Mouse (Mus musculus) liver, embryonic 11.5 days (tissue): ENCODE data around the gene Kdm1b. TPM values are rescaled to one million over a fixed set of nuclear protein-coding genes. Genes with fewer than 3 reads are reported as not detected.

Source experiments
- ATAC-seq: fragments of 200-750 bp; cut with Nextera tagmentation; replicated peaks from 2 replicates; pipeline ENCODE4 v1.8.0; 2017; ENCODE audit warnings: moderate number of reproducible peaks, mild to moderate bottlenecking, moderate TSS enrichment, moderate library complexity; ENCODE audit not compliant: low FRiP score
- DNase-seq: peaks from one replicate; pipeline ENCODE4 v3.0.0-alpha.2; 2017; ENCODE audit warnings: low spot score
- H3K27ac ChIP-seq: fragments of 300-500 bp; sonication (generic); 2 replicates; pipeline ENCODE4 v1.5.1; 2014; ENCODE audit warnings: mild to moderate bottlenecking, low read depth, low read length, control low read depth
- H3K27me3 ChIP-seq: fragments of 300-500 bp; sonication (generic); replicated peaks from 2 replicates; pipeline ENCODE4 v1.6.1; 2014; ENCODE audit warnings: low read length, mixed read lengths; ENCODE audit not compliant: control insufficient read depth, insufficient read depth
- H3K36me3 ChIP-seq: fragments of 300-500 bp; sonication (generic); 2 replicates; pipeline ENCODE4 v1.6.1; 2014; ENCODE audit warnings: mild to moderate bottlenecking, low read length, moderate library complexity, mixed read lengths; ENCODE audit not compliant: control insufficient read depth, insufficient read depth
- H3K4me1 ChIP-seq: fragments of 300-500 bp; sonication (generic); replicated peaks from 2 replicates; pipeline ENCODE4 v1.6.1; 2014; ENCODE audit warnings: low read length, mixed read lengths; ENCODE audit not compliant: control insufficient read depth, insufficient read depth
- H3K4me2 ChIP-seq: fragments of 300-500 bp; sonication (generic); 2 replicates; pipeline ENCODE4 v1.6.1; 2014; ENCODE audit warnings: mild to moderate bottlenecking, control low read depth, moderate library complexity
- H3K4me3 ChIP-seq: fragments of 300-500 bp; sonication (generic); 2 replicates; pipeline ENCODE4 v1.5.1; 2014; ENCODE audit warnings: low read depth, low read length, control low read depth
- H3K9ac ChIP-seq: fragments of 300-500 bp; sonication (generic); 2 replicates; pipeline ENCODE4 v1.6.1; 2014; ENCODE audit warnings: low read depth, low read length, control low read depth
- H3K9me3 ChIP-seq: fragments of 300-500 bp; sonication (generic); 2 replicates; pipeline ENCODE4 v1.6.1; 2016; ENCODE audit warnings: low read length, inconsistent platforms, mixed read lengths; ENCODE audit not compliant: control insufficient read depth
- WGBS: fragments of 180-500 bp; shearing (Covaris S2); extraction: QIAGEN DNeasy Blood & Tissue Kit; methylation state at CpG from one replicate; pipeline ENCODE4 v1.1.7; 2014; 5-methylcytosine and 5-hydroxymethylcytosine counted together
- polyA plus RNA-seq: library from polyadenylated mRNA; unstranded; fragments of >200 nt; fragmentation: Nextera tagmentation; extraction: Ambion mirVana; gene quantifications from 2 replicates; pipeline ENCODE4 v1.2.1, GENCODE M21; 2014

Gene Kdm1b
- polyA plus RNA-seq, 1 experiment from 2014 or later, result 9.2 TPM

GRCm38 (mm10) chr13:47105711-47106579 lies 62.6 kb downstream of the Kdm1b start, which contains the start of gene Dek:
TSS of gene Dek (minus strand) at chr13:47106201.
- ATAC-seq, result peak; percentile 82
- Histone ChIP-seq H3K9me3 (no peaks in the 10 kb centered on the region), H3K4me2 (peak within 1 kb of the TSS; percentile 88), H3K4me1 (peaks cover 38% of the 10 kb centered on the region), H3K9ac (peak within 1 kb of the TSS; percentile 98), H3K27me3 (no peaks in the 10 kb centered on the region), H3K36me3 (peaks cover 9% of the 10 kb centered on the region), H3K4me3 (peak within 1 kb of the TSS; percentile 89), H3K27ac (peak within 1 kb of the TSS; percentile 100)
- DNase-seq, result peak; percentile 93
- under 1% methylated on average over 125 of the region's 129 CpGs for WGBS

- peak overlapping the region; percentile 71 for H3K4me2 ChIP-seq
- H3K36me3 ChIP-seq, result peaks cover 6% of the 10 kb centered on the region
- no peaks in the 10 kb centered on the region for H3K27me3 ChIP-seq
- H3K9me3 ChIP-seq, result no peaks in the 10 kb centered on the region
- peak overlapping the region; percentile 98 for H3K9ac ChIP-seq
- WGBS, result under 1% methylated on average over 20 of the region's 20 CpGs
- H3K4me1 ChIP-seq, result peaks cover 44% of the 10 kb centered on the region
- peak overlapping the region; percentile 100 for H3K27ac ChIP-seq
- H3K4me3 ChIP-seq, result peak overlapping the region; percentile 89
- ATAC-seq, result no peak
- DNase-seq, result no peak
Measured at GRCm38 (mm10) chr13:47106580-47106888, 63.2 kb downstream of the Kdm1b start.

- ATAC-seq (peak; percentile 80), DNase-seq (no peak)
- H3K4me3 ChIP-seq, result no peak overlapping the region
- no peaks in the 10 kb centered on the region for H3K9me3 ChIP-seq
- H3K27me3 ChIP-seq, result no peaks in the 10 kb centered on the region
- no peaks in the 10 kb centered on the region for H3K36me3 ChIP-seq
- H3K27ac ChIP-seq, result peak overlapping the region; percentile 70
- H3K4me2 ChIP-seq, result peak overlapping the region; percentile 47
- peak overlapping the region; percentile 45; the same call in 1 of the 2 replicates for H3K9ac ChIP-seq
- 47% methylated on average over 2 of the region's 2 CpGs for WGBS
- peaks cover 43% of the 10 kb centered on the region for H3K4me1 ChIP-seq
Measured at GRCm38 (mm10) chr13:47109239-47109638, 65.9 kb downstream of the Kdm1b start.

GRCm38 (mm10) chr13:47111185-47111584 lies 67.9 kb downstream of the Kdm1b start:
- WGBS, result 63% methylated on average over 3 of the region's 3 CpGs
- peak overlapping the region; percentile 76 for H3K27ac ChIP-seq
- ATAC-seq (peak; percentile 66), DNase-seq (no peak)
- no peak overlapping the region for H3K4me3 ChIP-seq
- peak overlapping the region; percentile 31; the same call in 1 of the 2 replicates for H3K4me2 ChIP-seq
- H3K9me3 ChIP-seq, result no peaks in the 10 kb centered on the region
- no peak overlapping the region for H3K9ac ChIP-seq
- H3K4me1 ChIP-seq, result peaks cover 42% of the 10 kb centered on the region
- H3K27me3 ChIP-seq, result no peaks in the 10 kb centered on the region
- H3K36me3 ChIP-seq, result no peaks in the 10 kb centered on the region

- peak overlapping the region; percentile 76 for H3K27ac ChIP-seq
- H3K36me3 ChIP-seq, result no peaks in the 10 kb centered on the region
- H3K27me3 ChIP-seq, result no peaks in the 10 kb centered on the region
- DNase-seq (no peak), ATAC-seq (no peak; the same call in 1 of the 2 replicates)
- H3K9me3 ChIP-seq, result no peaks in the 10 kb centered on the region
- 78% methylated on average over 3 of the region's 3 CpGs for WGBS
- no peak overlapping the region for H3K9ac ChIP-seq
- no peak overlapping the region for H3K4me3 ChIP-seq
- H3K4me1 ChIP-seq, result peaks cover 40% of the 10 kb centered on the region
- peak overlapping the region; percentile 31; the same call in 1 of the 2 replicates for H3K4me2 ChIP-seq
Measured at GRCm38 (mm10) chr13:47112056-47112455, 68.8 kb downstream of the Kdm1b start.

- DNase-seq (no peak), ATAC-seq (peak; percentile 83)
- Histone ChIP-seq H3K27ac (peak overlapping the region; percentile 76; the same call in 1 of the 2 replicates), H3K4me1 (peaks cover 34% of the 10 kb centered on the region), H3K36me3 (no peaks in the 10 kb centered on the region), H3K27me3 (no peaks in the 10 kb centered on the region), H3K9me3 (no peaks in the 10 kb centered on the region), H3K4me3 (no peak overlapping the region), H3K4me2 (peak overlapping the region; percentile 29; the same call in 1 of the 2 replicates), H3K9ac (no peak overlapping the region)
- 32% methylated on average over 3 of the region's 3 CpGs for WGBS
Measured at GRCm38 (mm10) chr13:47112924-47113323, 69.6 kb downstream of the Kdm1b start.

- H3K27me3 ChIP-seq, result peaks cover 7% of the 10 kb centered on the region; the same call in 1 of the 2 replicates
- peaks cover 17% of the 10 kb centered on the region for H3K4me1 ChIP-seq
- H3K36me3 ChIP-seq, result no peaks in the 10 kb centered on the region
- no peak overlapping the region for H3K4me3 ChIP-seq
- H3K27ac ChIP-seq, result no peak overlapping the region
- H3K9me3 ChIP-seq, result no peaks in the 10 kb centered on the region
- WGBS, result 71% methylated on average over 3 of the region's 3 CpGs
- no peak overlapping the region for H3K9ac ChIP-seq
- H3K4me2 ChIP-seq, result no peak overlapping the region
- ATAC-seq (peak; percentile 39; the same call in 1 of the 2 replicates), DNase-seq (no peak)
Measured at GRCm38 (mm10) chr13:47116000-47116399, 72.7 kb downstream of the Kdm1b start.

GRCm38 (mm10) chr13:47121333-47121889 lies 78.1 kb downstream of the Kdm1b start:
- 41% methylated on average over 12 of the region's 12 CpGs for WGBS
- no peak overlapping the region for H3K9ac ChIP-seq
- H3K36me3 ChIP-seq, result no peaks in the 10 kb centered on the region
- ATAC-seq (no peak), DNase-seq (no peak)
- peak overlapping the region; percentile 86; the same call in 1 of the 2 replicates for H3K4me2 ChIP-seq
- peaks cover 34% of the 10 kb centered on the region for H3K27me3 ChIP-seq
- H3K9me3 ChIP-seq, result no peaks in the 10 kb centered on the region
- H3K27ac ChIP-seq, result no peak overlapping the region
- H3K4me3 ChIP-seq, result no peak overlapping the region
- no peaks in the 10 kb centered on the region; the same call in 1 of the 2 replicates for H3K4me1 ChIP-seq
